Mouse (Mus musculus) liver, embryonic 12.5 days (tissue): ENCODE data around the gene Wbp1l. TPM values are rescaled to one million over a fixed set of nuclear protein-coding genes. Genes with fewer than 3 reads are reported as not detected.
A peak's percentile ranks its signal among the peaks of the same experiment; 100 is the strongest.

ENCODE experiments used
- ATAC-seq: fragments of 200-750 bp; cut with Nextera tagmentation; 2 replicates; pipeline ENCODE4 v1.8.0; 2017; ENCODE audit warnings: moderate number of reproducible peaks, mild to moderate bottlenecking, moderate library complexity
- H3K27ac ChIP-seq: fragments of 300-500 bp; sonication (generic); 2 replicates; pipeline ENCODE4 v1.5.1; 2016; ENCODE audit warnings: mild to moderate bottlenecking
- H3K27me3 ChIP-seq: fragments of 300-500 bp; sonication (generic); replicated peaks from 2 replicates; pipeline ENCODE4 v1.6.1; 2016; ENCODE audit warnings: mild to moderate bottlenecking, moderate library complexity
- H3K36me3 ChIP-seq: fragments of 300-500 bp; sonication (generic); 2 replicates; pipeline ENCODE4 v1.6.1; 2016; ENCODE audit warnings: mild to moderate bottlenecking, moderate library complexity
- H3K4me1 ChIP-seq: fragments of 300-500 bp; sonication (generic); 2 replicates; pipeline ENCODE4 v1.6.1; 2016
- H3K4me2 ChIP-seq: fragments of 300-500 bp; sonication (generic); 2 replicates; pipeline ENCODE4 v1.6.1; 2016; ENCODE audit warnings: mild to moderate bottlenecking, moderate library complexity
- H3K4me3 ChIP-seq: fragments of 300-500 bp; sonication (generic); 2 replicates; pipeline ENCODE4 v1.5.1; 2016; ENCODE audit warnings: mild to moderate bottlenecking, moderate library complexity
- H3K9ac ChIP-seq: fragments of 300-500 bp; sonication (generic); 2 replicates; pipeline ENCODE4 v1.6.1; 2016; ENCODE audit warnings: mild to moderate bottlenecking, moderate library complexity
- H3K9me3 ChIP-seq: fragments of 300-500 bp; sonication (generic); replicated peaks from 2 replicates; pipeline ENCODE4 v1.6.1; 2016; ENCODE audit warnings: mild to moderate bottlenecking, moderate library complexity
- WGBS: fragments of 180-500 bp; shearing (Covaris S2); methylation state at CpG from one replicate; pipeline ENCODE4 v1.1.7; 2016; ENCODE audit not compliant: insufficient replicate concordance; 5-methylcytosine and 5-hydroxymethylcytosine counted together
- polyA plus RNA-seq: library from polyadenylated mRNA; unstranded; fragments of >200 nt; fragmentation: Nextera tagmentation; extraction: Ambion mirVana; gene quantifications from 2 replicates; pipeline ENCODE4 v1.2.1, GENCODE M21; 2016

Gene Wbp1l
- polyA plus RNA-seq, 1 experiment from 2014 or later, result 24.9 TPM

DNA sequence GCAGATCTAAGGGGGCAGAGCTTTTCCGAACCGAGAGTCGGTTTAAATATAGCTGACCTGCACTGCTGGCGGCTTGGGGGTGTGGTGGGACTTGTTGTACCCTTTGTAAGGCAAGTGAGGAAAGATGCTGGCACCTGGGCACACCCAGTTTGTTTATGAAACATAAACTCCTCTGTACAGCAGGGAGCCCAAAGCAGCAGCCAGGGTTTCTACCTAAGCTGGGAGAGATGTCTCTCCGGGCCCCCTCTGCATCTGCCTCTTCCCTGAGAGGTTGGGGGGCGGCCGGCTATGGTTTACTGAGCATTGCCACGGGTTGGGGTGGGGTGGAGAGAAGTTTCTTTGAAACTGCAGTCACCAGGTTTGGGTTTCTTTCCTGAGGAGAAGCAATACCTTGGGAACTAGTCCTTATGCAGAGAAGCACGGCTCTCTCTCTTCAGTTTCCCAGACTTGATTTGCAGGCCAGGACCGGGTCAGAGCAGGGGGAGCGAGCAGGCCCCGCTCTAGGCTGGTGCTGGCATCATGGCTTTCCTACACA, 23.8 kb downstream of the Wbp1l start:
- Histone ChIP-seq H3K27me3 (no peaks in the 10 kb centered on the region), H3K4me2 (peak overlapping the region; percentile 53), H3K9me3 (no peaks in the 10 kb centered on the region), H3K36me3 (peaks cover 23% of the 10 kb centered on the region), H3K9ac (no peak overlapping the region), H3K27ac (peak overlapping the region; percentile 17), H3K4me1 (peaks cover 64% of the 10 kb centered on the region), H3K4me3 (no peak overlapping the region)
- WGBS, result 37% methylated on average over 12 of the region's 12 CpGs
- no peak for ATAC-seq

DNA sequence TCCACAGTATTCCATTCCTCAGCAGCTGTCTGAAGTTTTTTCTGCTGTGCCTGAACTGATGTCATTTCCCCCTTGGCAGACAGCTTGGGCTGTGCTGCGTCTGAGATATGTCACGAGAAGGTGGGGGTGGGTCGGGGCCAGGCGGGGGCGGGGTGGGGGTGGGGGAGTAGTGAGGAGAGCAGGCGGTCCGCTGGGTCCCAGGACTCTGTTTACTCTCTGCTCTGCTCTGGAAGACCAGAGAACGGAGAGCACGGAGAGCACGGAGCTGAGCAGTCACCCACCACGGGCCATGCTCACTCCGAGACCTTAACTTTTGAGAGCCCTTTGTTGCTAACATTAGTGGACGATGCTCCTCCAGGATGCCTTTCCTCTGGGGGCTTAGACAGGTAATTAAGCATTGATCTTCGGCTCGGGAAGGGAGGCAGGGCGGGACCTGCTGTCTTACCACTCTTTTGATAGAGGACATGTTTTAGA, 24.3 kb downstream of the Wbp1l start:
- 28% methylated on average over 16 of the region's 16 CpGs for WGBS
- peak overlapping the region; percentile 53 for H3K4me2 ChIP-seq
- peak overlapping the region; percentile 31 for H3K4me3 ChIP-seq
- no peak overlapping the region for H3K9ac ChIP-seq
- peak; percentile 28; the same call in 1 of the 2 replicates for ATAC-seq
- H3K9me3 ChIP-seq, result no peaks in the 10 kb centered on the region
- H3K27me3 ChIP-seq, result no peaks in the 10 kb centered on the region
- H3K27ac ChIP-seq, result peak overlapping the region; percentile 61
- H3K36me3 ChIP-seq, result peaks cover 20% of the 10 kb centered on the region
- H3K4me1 ChIP-seq, result peaks cover 65% of the 10 kb centered on the region

DNA sequence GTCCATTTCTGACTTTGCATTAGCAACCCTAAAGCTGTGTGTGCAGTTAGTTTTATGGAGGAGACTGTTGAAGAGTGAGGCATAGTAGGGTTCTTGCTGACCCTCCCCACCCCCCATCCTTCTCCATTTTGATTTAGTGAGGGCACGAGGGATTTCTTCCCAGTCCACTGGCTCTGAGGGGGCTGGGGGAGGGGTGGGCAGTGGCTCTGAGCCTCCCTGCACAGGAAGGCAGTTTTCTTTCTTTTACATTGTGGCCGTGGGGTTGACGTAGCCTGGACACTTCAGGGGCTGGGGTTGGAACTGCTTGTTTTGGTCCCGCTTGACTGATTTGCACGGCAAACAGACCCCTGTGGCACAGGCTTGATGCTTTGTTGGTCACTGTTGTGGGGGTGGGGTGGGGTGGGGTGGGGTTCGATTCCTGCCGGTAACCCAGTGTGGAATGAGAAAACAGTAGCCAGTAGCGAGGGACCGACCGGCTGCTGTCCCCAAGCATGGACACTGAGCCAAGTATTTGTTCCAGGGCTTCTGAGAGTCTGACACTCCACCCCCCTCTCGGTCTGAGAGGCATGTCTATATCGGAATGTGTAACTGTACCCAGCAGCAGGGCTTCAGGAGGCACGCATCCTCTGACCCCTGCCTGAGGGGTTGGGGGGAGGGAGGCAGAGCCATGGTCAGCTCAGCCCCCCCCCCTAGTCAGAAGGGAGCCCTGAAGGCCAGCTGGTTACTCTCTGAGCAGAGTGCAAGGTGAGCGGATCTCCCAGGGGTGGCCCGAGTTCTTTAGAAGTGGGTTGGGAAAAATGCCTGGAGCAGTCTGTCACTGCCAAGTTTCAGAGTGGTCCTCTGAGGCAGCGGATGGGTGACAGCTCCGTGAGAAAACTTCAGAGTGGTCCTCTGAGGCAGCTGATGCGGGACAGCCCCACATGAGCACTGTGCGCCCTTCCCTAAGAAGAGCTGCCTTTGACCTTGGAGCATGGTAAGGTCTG, 25.2 kb downstream of the Wbp1l start:
- peak overlapping the region; percentile 40 for H3K9ac ChIP-seq
- H3K27me3 ChIP-seq, result no peaks in the 10 kb centered on the region
- H3K9me3 ChIP-seq, result no peaks in the 10 kb centered on the region
- H3K4me1 ChIP-seq, result peaks cover 61% of the 10 kb centered on the region
- peaks cover 13% of the 10 kb centered on the region for H3K36me3 ChIP-seq
- WGBS, result 62% methylated on average over 19 of the region's 19 CpGs
- peak overlapping the region; percentile 31 for H3K4me3 ChIP-seq
- H3K27ac ChIP-seq, result peak overlapping the region; percentile 61
- ATAC-seq, result no peak
- H3K4me2 ChIP-seq, result peak overlapping the region; percentile 53

DNA sequence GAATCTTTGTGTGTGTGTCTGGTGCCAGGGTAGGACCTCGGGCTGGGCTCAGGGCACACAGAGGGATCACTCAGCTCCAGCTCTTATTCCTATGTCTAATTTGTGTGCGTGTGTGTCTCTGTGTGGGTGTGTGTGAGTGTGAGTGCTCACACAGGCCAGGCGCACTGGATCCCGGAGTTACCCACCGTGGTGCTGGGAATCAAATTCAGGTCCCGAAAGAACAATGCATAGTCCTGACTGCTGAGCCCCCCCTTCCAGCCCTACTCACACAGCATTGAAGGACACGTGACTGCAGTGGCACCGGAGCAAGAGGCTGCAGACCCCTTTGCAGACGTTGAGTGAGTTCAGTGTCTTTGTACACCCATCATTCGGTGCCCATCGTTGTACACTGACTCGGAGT, 26.1 kb downstream of the Wbp1l start:
- no peak for ATAC-seq
- peaks cover 16% of the 10 kb centered on the region for H3K36me3 ChIP-seq
- 90% methylated on average over 12 of the region's 12 CpGs for WGBS
- H3K27ac ChIP-seq, result no peak overlapping the region
- no peaks in the 10 kb centered on the region for H3K9me3 ChIP-seq
- no peak overlapping the region for H3K4me3 ChIP-seq
- H3K27me3 ChIP-seq, result no peaks in the 10 kb centered on the region
- no peak overlapping the region for H3K9ac ChIP-seq
- H3K4me1 ChIP-seq, result peaks cover 57% of the 10 kb centered on the region
- H3K4me2 ChIP-seq, result no peak overlapping the region

DNA sequence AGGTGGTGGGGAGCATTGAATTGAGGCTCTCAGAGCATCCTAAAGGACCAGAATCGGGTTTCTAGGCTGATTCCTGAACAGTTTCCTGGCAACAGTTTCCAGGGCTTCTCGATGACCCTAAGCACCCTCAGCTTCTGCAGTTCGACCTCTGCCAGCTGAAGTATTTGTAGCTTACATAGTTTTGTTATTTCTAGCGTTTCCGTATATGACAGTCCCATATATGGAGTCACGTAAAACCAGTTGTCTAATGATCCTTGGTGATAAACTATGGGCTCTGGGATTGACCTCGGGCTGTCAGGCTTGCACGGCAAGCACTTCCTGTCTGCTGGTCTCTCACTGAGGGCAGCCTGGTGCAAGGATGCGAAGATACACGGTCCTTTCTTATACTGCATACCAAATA, 26.6 kb downstream of the Wbp1l start:
- no peak overlapping the region for H3K4me3 ChIP-seq
- H3K27ac ChIP-seq, result no peak overlapping the region

DNA sequence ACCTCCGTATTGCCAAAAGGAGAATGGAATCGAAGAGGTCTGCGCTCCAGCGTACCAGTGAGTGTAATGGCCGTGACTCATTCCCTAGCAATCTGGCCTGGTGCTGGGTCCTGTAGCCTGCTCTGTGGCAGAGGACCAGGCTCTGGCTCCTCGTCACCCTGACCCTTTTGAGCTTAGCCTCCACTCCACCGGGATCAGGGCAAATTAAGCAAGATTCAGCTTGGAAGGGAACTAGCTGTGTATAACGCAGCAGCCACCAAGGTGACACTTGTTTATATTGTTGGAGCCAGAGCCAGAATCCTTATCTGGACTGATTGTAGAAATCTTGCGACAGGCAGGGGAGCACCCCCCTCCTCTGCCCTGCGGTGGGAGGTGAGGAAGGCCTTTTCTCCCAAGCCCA, 29.5 kb downstream of the Wbp1l start:
- H3K4me2 ChIP-seq, result no peak overlapping the region
- H3K9ac ChIP-seq, result no peak overlapping the region
- no peak overlapping the region for H3K4me3 ChIP-seq
- peaks cover 46% of the 10 kb centered on the region for H3K4me1 ChIP-seq
- no peaks in the 10 kb centered on the region for H3K9me3 ChIP-seq
- H3K27ac ChIP-seq, result no peak overlapping the region
- no peaks in the 10 kb centered on the region for H3K27me3 ChIP-seq
- WGBS, result 75% methylated on average over 10 of the region's 10 CpGs
- H3K36me3 ChIP-seq, result peaks cover 21% of the 10 kb centered on the region
- no peak for ATAC-seq

More for the DNA sequence above, 26.6 kb downstream of the Wbp1l start:
- H3K9ac ChIP-seq, result no peak overlapping the region
- H3K36me3 ChIP-seq, result peaks cover 16% of the 10 kb centered on the region
- H3K9me3 ChIP-seq, result no peaks in the 10 kb centered on the region
- ATAC-seq, result no peak
- H3K27me3 ChIP-seq, result no peaks in the 10 kb centered on the region
- 68% methylated on average over 10 of the region's 10 CpGs for WGBS
- H3K4me1 ChIP-seq, result peaks cover 61% of the 10 kb centered on the region
- no peak overlapping the region for H3K4me2 ChIP-seq

DNA sequence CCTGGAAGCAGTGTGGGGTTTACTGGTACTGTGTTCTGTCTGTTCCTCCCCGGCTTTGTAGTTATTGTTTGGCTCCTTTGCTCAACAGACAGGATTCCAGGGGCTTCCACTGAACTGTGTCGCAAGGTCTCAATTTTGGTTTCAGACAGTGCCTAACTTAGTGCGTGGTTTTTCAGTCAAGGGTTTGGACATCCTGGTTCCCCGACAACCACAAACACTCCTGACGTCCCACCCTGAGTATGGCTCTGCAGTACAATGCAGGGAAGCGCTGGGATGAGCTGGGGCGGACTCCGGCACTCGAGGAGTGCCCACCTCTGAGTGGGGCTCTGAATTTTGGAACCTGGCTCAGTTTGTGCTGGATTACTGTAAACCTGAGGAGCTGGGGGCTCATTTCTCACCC, 30.9 kb downstream of the Wbp1l start:
- H3K4me1 ChIP-seq, result peaks cover 48% of the 10 kb centered on the region
- ATAC-seq, result no peak
- H3K4me2 ChIP-seq, result no peak overlapping the region
- H3K36me3 ChIP-seq, result peaks cover 18% of the 10 kb centered on the region
- H3K27ac ChIP-seq, result no peak overlapping the region
- no peak overlapping the region for H3K4me3 ChIP-seq
- no peak overlapping the region for H3K9ac ChIP-seq
- H3K27me3 ChIP-seq, result no peaks in the 10 kb centered on the region
- 67% methylated on average over 9 of the region's 9 CpGs for WGBS
- no peaks in the 10 kb centered on the region for H3K9me3 ChIP-seq

DNA sequence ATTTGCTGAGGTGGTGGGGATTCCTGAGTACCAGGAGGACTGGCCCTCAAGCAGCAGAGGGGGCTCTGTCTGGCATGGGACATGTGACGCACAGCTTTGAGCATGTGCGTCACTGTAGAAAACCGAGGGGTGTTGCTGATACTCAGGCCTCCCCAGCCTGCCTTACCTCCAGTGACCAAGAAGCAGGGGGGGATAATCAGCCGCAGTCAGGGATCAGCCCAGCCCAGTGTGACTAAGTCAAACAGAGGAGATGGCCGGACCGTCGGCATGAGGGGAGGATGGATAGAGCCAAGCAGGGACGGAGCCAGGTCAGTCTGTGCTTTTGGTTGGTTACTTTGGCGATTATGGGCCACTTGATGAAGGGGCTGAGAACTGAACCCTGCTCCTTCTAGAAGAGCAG, 32.8 kb downstream of the Wbp1l start:
- Histone ChIP-seq H3K9ac (no peak overlapping the region), H3K36me3 (peaks cover 8% of the 10 kb centered on the region), H3K27ac (no peak overlapping the region), H3K9me3 (no peaks in the 10 kb centered on the region), H3K4me1 (peaks cover 64% of the 10 kb centered on the region), H3K4me3 (no peak overlapping the region), H3K27me3 (no peaks in the 10 kb centered on the region), H3K4me2 (no peak overlapping the region)
- ATAC-seq, result no peak
- 79% methylated on average over 9 of the region's 9 CpGs for whole genome bisulfite sequencing

DNA sequence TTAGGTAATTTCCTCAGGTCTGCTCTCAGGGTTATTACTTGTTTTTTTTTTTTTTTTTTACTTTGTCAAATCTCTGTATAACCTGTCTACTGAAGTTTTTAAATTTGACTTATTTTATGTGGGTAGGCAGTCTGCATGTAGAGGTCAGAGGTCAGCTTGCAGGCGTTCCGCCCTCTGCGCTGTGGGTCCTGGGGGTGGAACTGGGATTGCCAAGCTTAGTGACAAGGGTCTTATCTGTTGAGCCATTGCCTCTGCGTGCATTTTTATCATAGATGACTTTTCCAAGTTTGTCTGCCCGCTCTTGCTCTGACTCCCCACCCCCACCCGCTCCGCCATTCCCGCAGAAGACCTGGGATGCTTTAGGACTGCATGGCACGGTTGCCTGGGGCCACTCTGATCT, 36.9 kb downstream of the Wbp1l start:
- Histone ChIP-seq H3K4me2 (peak overlapping the region; percentile 29; the same call in 1 of the 2 replicates), H3K36me3 (peaks cover 24% of the 10 kb centered on the region), H3K4me3 (no peak overlapping the region), H3K27ac (no peak overlapping the region), H3K9ac (no peak overlapping the region), H3K4me1 (peaks cover 82% of the 10 kb centered on the region), H3K27me3 (no peaks in the 10 kb centered on the region), H3K9me3 (no peaks in the 10 kb centered on the region)
- peak; percentile 55 for ATAC-seq
- WGBS, result 39% methylated on average over 9 of the region's 9 CpGs

DNA sequence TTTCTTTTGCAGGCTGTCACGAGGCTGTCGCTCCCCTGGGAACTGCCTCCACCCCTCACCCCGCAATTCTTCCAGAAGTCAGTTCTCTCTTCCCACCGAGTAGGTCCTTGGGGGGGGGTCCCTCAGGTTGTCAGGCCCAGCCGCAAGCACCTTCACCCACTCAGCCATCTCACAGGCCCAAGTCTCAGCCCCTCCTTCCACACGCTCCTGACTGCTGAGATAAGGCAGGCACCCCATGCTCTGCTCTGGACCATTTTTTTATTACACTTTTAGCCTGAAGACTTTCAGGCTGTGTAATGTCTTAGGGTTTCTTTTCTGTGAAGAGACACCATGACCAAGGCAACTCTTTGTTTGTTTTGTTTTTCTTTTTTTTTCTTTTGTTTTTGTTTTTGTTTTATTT, 38.7 kb downstream of the Wbp1l start:
- Histone ChIP-seq H3K4me3 (no peak overlapping the region), H3K9ac (no peak overlapping the region), H3K4me1 (peaks cover 90% of the 10 kb centered on the region), H3K27me3 (no peaks in the 10 kb centered on the region), H3K36me3 (peaks cover 22% of the 10 kb centered on the region), H3K27ac (peak overlapping the region; percentile 64), H3K4me2 (no peak overlapping the region), H3K9me3 (no peaks in the 10 kb centered on the region)
- ATAC-seq, result peak; percentile 67; the same call in 1 of the 2 replicates
- 52% methylated on average over 6 of the region's 6 CpGs for WGBS

DNA sequence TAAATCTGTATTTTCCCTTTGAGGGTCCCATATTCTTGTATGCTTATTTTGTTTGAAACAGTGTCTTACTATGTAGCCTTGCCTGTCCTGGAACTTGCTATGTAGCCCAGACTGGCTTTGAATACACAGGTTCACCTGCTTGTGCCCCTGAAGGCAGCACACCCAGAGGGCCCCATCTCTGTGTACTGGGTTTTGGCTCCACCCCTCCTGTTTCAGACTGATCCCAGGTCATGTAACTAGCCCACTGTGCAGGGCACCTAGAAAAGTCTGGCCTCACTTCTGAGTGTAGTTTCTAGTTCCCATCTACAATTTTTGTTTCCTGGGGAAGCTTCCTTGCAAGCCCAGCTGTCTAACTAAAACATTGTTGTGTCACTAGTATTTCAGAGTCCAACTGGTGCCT, 40.2 kb downstream of the Wbp1l start:
- ATAC-seq, result peak; percentile 70
- Histone ChIP-seq H3K4me2 (0 out of 2 replicates have a peak overlapping the region, but pooled peaks have one; percentile 7), H3K4me1 (peaks cover 96% of the 10 kb centered on the region), H3K27me3 (no peaks in the 10 kb centered on the region), H3K9me3 (no peaks in the 10 kb centered on the region), H3K36me3 (peaks cover 19% of the 10 kb centered on the region), H3K27ac (peak overlapping the region; percentile 64; the same call in 1 of the 2 replicates), H3K9ac (peak overlapping the region; percentile 19), H3K4me3 (no peak overlapping the region)

DNA sequence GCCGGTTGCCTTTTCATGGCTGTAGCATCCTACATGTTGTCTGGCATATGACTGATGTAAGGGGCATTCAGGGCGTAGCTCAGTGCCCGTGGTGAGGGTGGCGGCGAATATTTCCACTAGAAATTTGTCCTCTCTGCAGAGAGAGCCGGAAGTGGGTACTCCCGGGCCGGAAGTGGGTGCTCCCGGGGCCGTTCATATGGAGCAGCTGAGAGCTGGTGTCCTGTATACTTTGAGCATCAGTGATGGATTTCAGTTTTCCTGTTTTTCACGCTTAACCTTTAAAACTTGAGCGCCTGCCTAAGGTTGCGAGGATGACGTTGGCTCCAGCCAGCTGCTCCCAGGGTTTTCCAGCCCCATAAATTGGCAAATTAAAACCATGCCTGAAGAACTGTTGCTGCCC, 40.6 kb downstream of the Wbp1l start:
- no peak overlapping the region for H3K9ac ChIP-seq
- peaks cover 96% of the 10 kb centered on the region for H3K4me1 ChIP-seq
- WGBS, result 82% methylated on average over 14 of the region's 14 CpGs
- peaks cover 23% of the 10 kb centered on the region for H3K36me3 ChIP-seq
- no peaks in the 10 kb centered on the region for H3K9me3 ChIP-seq
- H3K4me3 ChIP-seq, result no peak overlapping the region
- peak overlapping the region; percentile 64; the same call in 1 of the 2 replicates for H3K27ac ChIP-seq
- ATAC-seq, result no peak
- H3K4me2 ChIP-seq, result 0 out of 2 replicates have a peak overlapping the region, but pooled peaks have one; percentile 7
- no peaks in the 10 kb centered on the region for H3K27me3 ChIP-seq
